Mouse (Mus musculus): ENCODE measurements around the gene Irx6.

Irx6 gene

GRCm38 (mm10) chr8:92674244-92675128, at the start of gene Irx6:
TSS of gene Irx6 (plus strand) at chr8:92674288.
- DNase-seq: no peak

- DNase-seq: peak; percentile 25
These were observed 45.1 kb upstream of the Irx6 start for GRCm38 (mm10) chr8:92628711-92629650.

- peak; percentile 5 for DNase-seq
These were observed 40.9 kb upstream of the Irx6 start for GRCm38 (mm10) chr8:92633199-92633598.

- peak; percentile 69 for DNase-seq
These were observed 33.3 kb upstream of the Irx6 start for GRCm38 (mm10) chr8:92640820-92641219.

- peak; percentile 76 for DNase-seq
These were observed 27.5 kb upstream of the Irx6 start for GRCm38 (mm10) chr8:92646637-92647036.

- DNase-seq: peak; percentile 62
These were observed 9.9 kb upstream of the Irx6 start for GRCm38 (mm10) chr8:92664207-92664606.

GRCm38 (mm10) chr8:92670236-92670635, 3.9 kb upstream of the Irx6 start:
- no peak for DNase-seq

GRCm38 (mm10) chr8:92670656-92671195, 3.4 kb upstream of the Irx6 start:
- no peak for DNase-seq

GRCm38 (mm10) chr8:92671892-92672291, 2.2 kb upstream of the Irx6 start:
- DNase-seq: no peak

- DNase-seq: no peak
These were observed 987 bp upstream of the Irx6 start for GRCm38 (mm10) chr8:92673101-92673500.

- DNase-seq: peak; percentile 94
These were observed 389 bp upstream of the Irx6 start for GRCm38 (mm10) chr8:92673555-92674243.

- DNase-seq: no peak
These were observed 4.3 kb downstream of the Irx6 start for GRCm38 (mm10) chr8:92678407-92678806.

GRCm38 (mm10) chr8:92697361-92697760, 23.3 kb downstream of the Irx6 start:
- peak; percentile 55 for DNase-seq

- peak; percentile 72 for DNase-seq
These were observed 24.3 kb downstream of the Irx6 start for GRCm38 (mm10) chr8:92698411-92698810.

- DNase-seq: peak; percentile 68
These were observed 25.9 kb downstream of the Irx6 start for GRCm38 (mm10) chr8:92699922-92700540.

- DNase-seq: peak; percentile 96
These were observed 29.3 kb downstream of the Irx6 start for GRCm38 (mm10) chr8:92703375-92703774.

GRCm38 (mm10) chr8:92706311-92706710, 32.2 kb downstream of the Irx6 start:
- DNase-seq: peak; percentile 85

- no peak for DNase-seq
These were observed 39.2 kb downstream of the Irx6 start for GRCm38 (mm10) chr8:92713286-92713685.

GRCm38 (mm10) chr8:92717418-92717817, 43.3 kb downstream of the Irx6 start:
- peak; percentile 91 for DNase-seq

- DNase-seq: no peak
These were observed 44.0 kb downstream of the Irx6 start for GRCm38 (mm10) chr8:92718057-92718456.

- peak; percentile 96 for DNase-seq
These were observed 47.3 kb downstream of the Irx6 start for GRCm38 (mm10) chr8:92721266-92721935.

GRCm38 (mm10) chr8:92721936-92722321, 47.8 kb downstream of the Irx6 start:
- no peak for DNase-seq

Data from heart, adult 11 months (tissue).